ENCODE assay signal across 9 mouse cellular contexts in the genomic region with DNA sequence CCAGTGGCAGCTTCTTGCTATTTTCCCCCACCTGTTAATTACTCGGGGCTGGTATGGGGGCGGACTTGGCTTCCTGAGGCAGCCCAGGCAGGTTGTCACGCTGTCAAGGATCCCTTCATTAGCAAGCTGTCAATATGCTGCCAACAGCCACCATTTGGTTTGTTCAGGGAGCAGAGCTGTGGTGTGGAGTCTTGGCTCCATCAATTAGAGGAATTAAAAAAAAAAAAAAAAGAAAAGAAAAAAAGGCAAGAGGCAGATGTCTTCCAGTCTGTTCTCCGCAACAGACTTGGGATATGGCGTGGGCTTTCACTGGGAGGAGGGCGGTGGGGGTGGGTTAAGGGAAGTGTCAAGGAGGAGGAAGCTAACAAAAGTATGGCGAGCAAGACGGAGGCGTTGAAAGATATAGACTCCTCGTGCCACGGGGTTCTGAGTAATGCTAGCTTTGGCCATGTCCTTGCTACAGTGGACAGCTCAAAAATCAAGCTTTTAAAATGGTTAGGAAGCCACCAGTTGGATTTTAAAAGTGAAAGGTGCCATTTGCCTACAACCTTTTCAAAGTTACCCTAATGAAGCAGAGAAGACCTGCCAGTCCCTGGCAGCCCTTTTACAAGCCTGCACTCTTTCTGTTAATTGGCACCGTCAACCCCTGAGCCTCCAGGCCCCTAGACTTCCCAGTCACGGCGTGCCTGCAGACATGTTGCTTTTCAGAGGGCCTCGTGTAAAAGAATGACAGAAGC.
A peak's percentile ranks its signal among the peaks of the same experiment; 100 is the strongest.
DNase-seq lines count a peak whose midpoint lies in the region; ATAC-seq lines count a peak whose summit lies in the region.
"Had no signal": no experiment of that assay in that cellular context is flagged by ENCODE, and none has a peak within 500 bp of the region (broad histone marks: within the 10 kb centered on the region; RNA-seq: fewer than 3 reads in every experiment).

No protein-coding gene starts in this region.

- H3K36me3 ChIP-seq in midbrain, embryonic 14.5 days (ENCODE audit: control insufficient read depth, insufficient read depth, low read length) = no peaks in the 10 kb centered on the region
- no peaks in the 10 kb centered on the region for H3K36me3 ChIP-seq in midbrain, embryonic 11.5 days (ENCODE audit: control insufficient read depth, insufficient read depth, low read length)
- no peaks in the 10 kb centered on the region for H3K36me3 ChIP-seq in intestine, embryonic 15.5 days

- intact Hi-C loops in left cerebral cortex, postnatal 36 days (cut with DNase I) = loop anchor here (2.0 to 10.0 kb wide), 5 partner anchors 71 to 943 kb away; a partner anchor contains a TSS

- H3K4me1 ChIP-seq in midbrain, embryonic 14.5 days (ENCODE audit: control insufficient read depth, insufficient read depth, low read length) = no peaks in the 10 kb centered on the region
- H3K4me1 ChIP-seq in midbrain, embryonic 11.5 days (ENCODE audit: control insufficient read depth, insufficient read depth, low read length) = no peaks in the 10 kb centered on the region
- H3K4me1 ChIP-seq in intestine, embryonic 15.5 days (replicated peaks) = no peaks in the 10 kb centered on the region

- H3K9ac ChIP-seq in midbrain, embryonic 14.5 days (replicated peaks; ENCODE audit: low read length) = no peak overlapping the region
- no peak overlapping the region for H3K9ac ChIP-seq in midbrain, embryonic 11.5 days (ENCODE audit: low read length)
- no peak overlapping the region for H3K9ac ChIP-seq in intestine, embryonic 15.5 days

- H3K4me2 ChIP-seq in midbrain, embryonic 14.5 days (ENCODE audit: low read length) = no peak overlapping the region
- H3K4me2 ChIP-seq in midbrain, embryonic 11.5 days = no peak overlapping the region
- H3K4me2 ChIP-seq in intestine, embryonic 15.5 days (replicated peaks) = no peak overlapping the region

- H3K4me3 ChIP-seq in midbrain, embryonic 14.5 days (replicated peaks; ENCODE audit: low read depth, low read length) = no peak overlapping the region
- H3K4me3 ChIP-seq in midbrain, embryonic 11.5 days (ENCODE audit: low read depth, low read length) = no peak overlapping the region
- H3K4me3 ChIP-seq in intestine, embryonic 15.5 days (replicated peaks) = no peak overlapping the region

- no peak for ATAC-seq in midbrain, embryonic 14.5 days (ENCODE audit: low FRiP score, low TSS enrichment)
- ATAC-seq in midbrain, embryonic 11.5 days (ENCODE audit: low FRiP score) = no peak; the same call in 1 of the 2 replicates
- ATAC-seq in intestine, embryonic 15.5 days = no peak

- H3K9me3 ChIP-seq in midbrain, embryonic 14.5 days (ENCODE audit: control insufficient read depth, low read length) = no peaks in the 10 kb centered on the region
- no peaks in the 10 kb centered on the region for H3K9me3 ChIP-seq in midbrain, embryonic 11.5 days (ENCODE audit: control insufficient read depth, low read length)
- no peaks in the 10 kb centered on the region for H3K9me3 ChIP-seq in intestine, embryonic 15.5 days

- H3K27ac ChIP-seq in midbrain, embryonic 14.5 days (replicated peaks; ENCODE audit: low read depth, low read length) = no peak overlapping the region
- no peak overlapping the region for H3K27ac ChIP-seq in midbrain, embryonic 11.5 days (ENCODE audit: low read depth, low read length)
- no peak overlapping the region for H3K27ac ChIP-seq in intestine, embryonic 15.5 days
- H3K27ac ChIP-seq: macrophage had no signal

- no peaks in the 10 kb centered on the region for H3K27me3 ChIP-seq in midbrain, embryonic 14.5 days (ENCODE audit: control insufficient read depth, insufficient read depth, low read length)
- no peaks in the 10 kb centered on the region for H3K27me3 ChIP-seq in midbrain, embryonic 11.5 days (ENCODE audit: control insufficient read depth, insufficient read depth, low read length)
- no peaks in the 10 kb centered on the region for H3K27me3 ChIP-seq in intestine, embryonic 15.5 days (replicated peaks)

- WGBS in midbrain, embryonic 14.5 days = 68% methylated on average over 15 of the region's 15 CpGs
- WGBS in midbrain, embryonic 11.5 days = 82% methylated on average over 15 of the region's 15 CpGs
- WGBS in intestine, embryonic 15.5 days = 52% methylated on average over 15 of the region's 15 CpGs

- peak; percentile 28 for DNase-seq in midbrain, embryonic 14.5 days
- DNase-seq in midbrain, embryonic 11.5 days (ENCODE audit: low spot score, missing footprints) = no peak
- DNase-seq in frontal cortex, postnatal 25 days (ENCODE audit: low spot score in 2 of 2) = peak; percentile 35 to 56
- peak; percentile 78 to 84 for DNase-seq in left cerebral cortex, postnatal 36 days (ENCODE audit: low spot score in 2 of 2)
- no peak for DNase-seq in c-Kit-positive CD71-positive TER-119-positive erythroid progenitor cells, embryonic 14.5 days (ENCODE audit: low spot score)
- no peak for DNase-seq in lung, postnatal 25 days (ENCODE audit: low spot score)
- DNase-seq in liver = no peak

Comparison
In these comparisons a context has a peak if more than half of its experiments do, and no peak if none do; other contexts are left out.
1. DNase-seq: peak in midbrain, embryonic 14.5 days (single experiment), frontal cortex, postnatal 25 days (2 of 2) and left cerebral cortex, postnatal 36 days (2 of 2); none in midbrain, embryonic 11.5 days (single experiment), c-Kit-positive CD71-positive TER-119-positive erythroid progenitor cells, embryonic 14.5 days (single experiment), lung, postnatal 25 days (single experiment) and liver (single experiment).